Mouse (Mus musculus): ENCODE measurements around the gene Mdga1.

The Mdga1 gene

GRCm38 (mm10) chr17:29819608-29820007 is 150.3 kb downstream of the Mdga1 start:
- H3K27me3 ChIP-seq (ENCODE audit: insufficient read depth, low read length): peaks cover 42% of the 10 kb centered on the region
- H3K4me3 ChIP-seq (replicated peaks; ENCODE audit: low read length): no peak overlapping the region
- H3K9me3 ChIP-seq (ENCODE audit: low read length): peaks cover 3% of the 10 kb centered on the region
- no peak for TF ChIP-seq NANOG (IDR thresholded peaks at IDR 0.05; ENCODE audit: borderline replicate concordance, low read length)
- no peak for TF ChIP-seq POU5F1 (IDR thresholded peaks at IDR 0.05; ENCODE audit: borderline replicate concordance, low read length)
- no peak for TF ChIP-seq CTCF (conservative IDR thresholded peaks at IDR 0.05; ENCODE audit: low read length)
- peaks cover 19% of the 10 kb centered on the region for H3K4me1 ChIP-seq (replicated peaks; ENCODE audit: low read depth, low read length)
- H3K36me3 ChIP-seq (ENCODE audit: insufficient read depth, low read length): no peaks in the 10 kb centered on the region

GRCm38 (mm10) chr17:29818989-29819388 is 150.9 kb downstream of the Mdga1 start:
- Histone ChIP-seq H3K36me3 (ENCODE audit: insufficient read depth, low read length) (no peaks in the 10 kb centered on the region), H3K4me3 (replicated peaks; ENCODE audit: low read length) (no peak overlapping the region), H3K27me3 (ENCODE audit: insufficient read depth, low read length) (peaks cover 42% of the 10 kb centered on the region), H3K4me1 (replicated peaks; ENCODE audit: low read depth, low read length) (peaks cover 24% of the 10 kb centered on the region), H3K9me3 (ENCODE audit: low read length) (no peaks in the 10 kb centered on the region)
- no peak for TF ChIP-seq POU5F1 (IDR thresholded peaks at IDR 0.05; ENCODE audit: borderline replicate concordance, low read length)
- no peak for TF ChIP-seq CTCF (conservative IDR thresholded peaks at IDR 0.05; ENCODE audit: low read length)
- no peak for TF ChIP-seq NANOG (IDR thresholded peaks at IDR 0.05; ENCODE audit: borderline replicate concordance, low read length)

DNA sequence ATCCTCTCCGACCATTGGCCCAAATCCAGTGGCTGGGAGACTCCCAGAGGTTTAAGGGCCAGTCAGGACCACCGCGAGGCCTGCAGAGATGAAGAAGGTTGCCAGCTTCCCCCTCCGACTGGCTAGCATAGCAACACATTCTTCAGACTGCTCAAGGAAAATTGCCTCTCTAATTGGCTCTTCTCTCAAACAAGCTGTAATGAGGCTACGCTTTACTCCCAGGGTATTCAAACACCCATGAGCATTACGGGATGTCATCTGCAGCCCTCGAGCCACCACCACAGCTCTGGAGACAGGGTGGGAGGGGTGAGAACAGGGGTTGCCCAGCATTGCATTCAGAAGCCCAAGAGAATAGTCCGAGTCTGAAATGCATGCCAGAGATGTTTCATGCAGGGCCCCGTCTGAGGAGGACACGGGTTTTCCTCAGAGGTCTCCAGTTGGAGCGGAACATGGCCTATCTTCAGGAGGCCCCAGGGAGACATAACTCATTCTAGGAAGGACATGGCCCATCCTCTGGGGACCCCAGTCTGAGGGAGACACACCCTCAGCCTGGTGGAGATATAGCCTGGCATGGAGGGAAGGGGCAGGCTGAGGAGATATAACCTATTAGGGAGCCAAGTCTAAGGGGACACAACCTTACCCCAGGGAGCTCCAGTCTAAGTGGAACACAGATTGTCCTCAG is 151.5 kb downstream of the Mdga1 start:
- no peak overlapping the region for H3K4me3 ChIP-seq (replicated peaks; ENCODE audit: low read length)
- H3K4me1 ChIP-seq (replicated peaks; ENCODE audit: low read depth, low read length): peaks cover 26% of the 10 kb centered on the region
- no peak for TF ChIP-seq POU5F1 (IDR thresholded peaks at IDR 0.05; ENCODE audit: borderline replicate concordance, low read length)
- no peak for TF ChIP-seq NANOG (IDR thresholded peaks at IDR 0.05; ENCODE audit: borderline replicate concordance, low read length)
- TF ChIP-seq CTCF (conservative IDR thresholded peaks at IDR 0.05; ENCODE audit: low read length): no peak
- peaks cover 40% of the 10 kb centered on the region for H3K27me3 ChIP-seq (ENCODE audit: insufficient read depth, low read length)
- H3K36me3 ChIP-seq (ENCODE audit: insufficient read depth, low read length): no peaks in the 10 kb centered on the region
- H3K9me3 ChIP-seq (ENCODE audit: low read length): no peaks in the 10 kb centered on the region

- peaks cover 43% of the 10 kb centered on the region for H3K4me1 ChIP-seq (replicated peaks; ENCODE audit: low read depth, low read length)
- H3K36me3 ChIP-seq (ENCODE audit: insufficient read depth, low read length): no peaks in the 10 kb centered on the region
- no peaks in the 10 kb centered on the region for H3K9me3 ChIP-seq (ENCODE audit: low read length)
- H3K27me3 ChIP-seq (ENCODE audit: insufficient read depth, low read length): peaks cover 23% of the 10 kb centered on the region
- no peak for TF ChIP-seq POU5F1 (IDR thresholded peaks at IDR 0.05; ENCODE audit: borderline replicate concordance, low read length)
- peak overlapping the region; percentile 3; the same call in 1 of the 2 replicates for H3K4me3 ChIP-seq (replicated peaks; ENCODE audit: low read length)
Measured at GRCm38 (mm10) chr17:29814758-29815157, 155.1 kb downstream of the Mdga1 start.

- Histone ChIP-seq H3K4me1 (replicated peaks; ENCODE audit: low read depth, low read length) (peaks cover 45% of the 10 kb centered on the region), H3K27me3 (ENCODE audit: insufficient read depth, low read length) (peaks cover 10% of the 10 kb centered on the region), H3K4me3 (replicated peaks; ENCODE audit: low read length) (peak overlapping the region; percentile 30), H3K9me3 (ENCODE audit: low read length) (no peaks in the 10 kb centered on the region), H3K36me3 (ENCODE audit: insufficient read depth, low read length) (no peaks in the 10 kb centered on the region)
- TF ChIP-seq CTCF (conservative IDR thresholded peaks at IDR 0.05; ENCODE audit: low read length) (no peak), POU5F1 (IDR thresholded peaks at IDR 0.05; ENCODE audit: borderline replicate concordance, low read length) (no peak), NANOG (IDR thresholded peaks at IDR 0.05; ENCODE audit: borderline replicate concordance, low read length) (no peak)
Measured at GRCm38 (mm10) chr17:29813328-29813727, 156.6 kb downstream of the Mdga1 start.

GRCm38 (mm10) chr17:29803545-29803944 is 166.3 kb downstream of the Mdga1 start:
- Histone ChIP-seq H3K27me3 (ENCODE audit: insufficient read depth, low read length) (0 out of 2 replicates have a peak, but pooled peaks cover 11% of the 10 kb centered on the region), H3K36me3 (ENCODE audit: insufficient read depth, low read length) (no peaks in the 10 kb centered on the region), H3K4me1 (replicated peaks; ENCODE audit: low read depth, low read length) (peaks cover 44% of the 10 kb centered on the region), H3K4me3 (replicated peaks; ENCODE audit: low read length) (no peak overlapping the region), H3K9me3 (ENCODE audit: low read length) (peaks cover 14% of the 10 kb centered on the region)
- no peak for TF ChIP-seq CTCF (conservative IDR thresholded peaks at IDR 0.05; ENCODE audit: low read length)
- TF ChIP-seq POU5F1 (IDR thresholded peaks at IDR 0.05; ENCODE audit: borderline replicate concordance, low read length): no peak
- no peak for TF ChIP-seq NANOG (IDR thresholded peaks at IDR 0.05; ENCODE audit: borderline replicate concordance, low read length)

DNA sequence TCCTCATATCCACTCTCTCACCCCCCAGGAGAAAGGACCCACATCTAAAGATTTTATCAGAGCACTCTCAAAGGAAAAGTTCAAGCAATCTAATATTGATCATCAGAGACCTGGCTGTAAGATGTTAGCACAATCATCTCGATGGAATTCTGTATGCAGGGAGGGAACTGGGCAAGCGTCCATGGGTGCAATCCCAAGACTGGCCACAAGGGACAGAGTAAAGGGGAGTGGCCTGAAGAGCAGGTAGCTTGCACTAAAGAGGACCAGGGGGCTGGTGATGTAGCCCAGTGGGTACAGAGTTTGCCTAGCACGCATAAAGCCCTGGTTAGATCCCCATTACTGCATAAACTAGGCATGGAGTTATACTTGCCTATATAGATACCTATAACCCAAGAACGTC is 168.5 kb downstream of the Mdga1 start:
- Histone ChIP-seq H3K4me3 (replicated peaks; ENCODE audit: low read length) (no peak overlapping the region), H3K27me3 (ENCODE audit: insufficient read depth, low read length) (peaks cover 8% of the 10 kb centered on the region; the same call in 1 of the 2 replicates), H3K36me3 (ENCODE audit: insufficient read depth, low read length) (no peaks in the 10 kb centered on the region), H3K9me3 (ENCODE audit: low read length) (peaks cover 14% of the 10 kb centered on the region), H3K4me1 (replicated peaks; ENCODE audit: low read depth, low read length) (peaks cover 56% of the 10 kb centered on the region)
- TF ChIP-seq NANOG (IDR thresholded peaks at IDR 0.05; ENCODE audit: borderline replicate concordance, low read length) (no peak), CTCF (conservative IDR thresholded peaks at IDR 0.05; ENCODE audit: low read length) (peak; percentile 93), POU5F1 (IDR thresholded peaks at IDR 0.05; ENCODE audit: borderline replicate concordance, low read length) (no peak)

- 0 out of 2 replicates have a peak, but pooled peaks cover 4% of the 10 kb centered on the region for H3K9me3 ChIP-seq (ENCODE audit: low read length)
- TF ChIP-seq CTCF (conservative IDR thresholded peaks at IDR 0.05; ENCODE audit: low read length) (no peak), POU5F1 (IDR thresholded peaks at IDR 0.05; ENCODE audit: borderline replicate concordance, low read length) (no peak), NANOG (IDR thresholded peaks at IDR 0.05; ENCODE audit: borderline replicate concordance, low read length) (no peak)
- peak overlapping the region; percentile 43; the same call in 1 of the 2 replicates for H3K4me3 ChIP-seq (replicated peaks; ENCODE audit: low read length)
Measured at GRCm38 (mm10) chr17:29800096-29800455, 169.8 kb downstream of the Mdga1 start.

More at GRCm38 (mm10) chr17:29800096-29800455, 169.8 kb downstream of the Mdga1 start:
- Histone ChIP-seq H3K4me1 (replicated peaks; ENCODE audit: low read depth, low read length) (peaks cover 68% of the 10 kb centered on the region), H3K27me3 (ENCODE audit: insufficient read depth, low read length) (peaks cover 8% of the 10 kb centered on the region; the same call in 1 of the 2 replicates), H3K36me3 (ENCODE audit: insufficient read depth, low read length) (no peaks in the 10 kb centered on the region)
